Mouse (Mus musculus): ENCODE measurements around the gene Gm27027.

The Gm27027 gene

DNA sequence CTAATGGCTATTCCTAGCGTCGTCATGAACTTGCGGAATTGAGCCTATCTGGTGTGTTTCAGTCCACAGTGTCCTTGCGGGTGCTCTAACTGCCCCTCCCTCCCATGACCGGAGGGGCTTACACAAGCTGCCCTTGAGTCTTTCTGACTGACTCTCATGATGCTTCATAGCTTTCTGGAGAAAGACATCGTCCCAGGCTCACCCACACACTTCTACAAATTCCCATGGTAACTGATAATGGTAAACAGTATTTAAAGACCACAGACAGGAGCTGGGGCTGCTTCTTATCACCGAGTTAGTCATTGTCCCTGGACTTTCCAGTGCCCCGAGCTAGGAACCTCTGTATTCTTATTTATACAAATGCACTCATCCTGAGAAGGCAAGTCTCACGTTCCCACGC, 67.3 kb downstream of the Gm27027 start:
- DNase-seq (ENCODE audit: low read depth, low spot score): no peak

DNA sequence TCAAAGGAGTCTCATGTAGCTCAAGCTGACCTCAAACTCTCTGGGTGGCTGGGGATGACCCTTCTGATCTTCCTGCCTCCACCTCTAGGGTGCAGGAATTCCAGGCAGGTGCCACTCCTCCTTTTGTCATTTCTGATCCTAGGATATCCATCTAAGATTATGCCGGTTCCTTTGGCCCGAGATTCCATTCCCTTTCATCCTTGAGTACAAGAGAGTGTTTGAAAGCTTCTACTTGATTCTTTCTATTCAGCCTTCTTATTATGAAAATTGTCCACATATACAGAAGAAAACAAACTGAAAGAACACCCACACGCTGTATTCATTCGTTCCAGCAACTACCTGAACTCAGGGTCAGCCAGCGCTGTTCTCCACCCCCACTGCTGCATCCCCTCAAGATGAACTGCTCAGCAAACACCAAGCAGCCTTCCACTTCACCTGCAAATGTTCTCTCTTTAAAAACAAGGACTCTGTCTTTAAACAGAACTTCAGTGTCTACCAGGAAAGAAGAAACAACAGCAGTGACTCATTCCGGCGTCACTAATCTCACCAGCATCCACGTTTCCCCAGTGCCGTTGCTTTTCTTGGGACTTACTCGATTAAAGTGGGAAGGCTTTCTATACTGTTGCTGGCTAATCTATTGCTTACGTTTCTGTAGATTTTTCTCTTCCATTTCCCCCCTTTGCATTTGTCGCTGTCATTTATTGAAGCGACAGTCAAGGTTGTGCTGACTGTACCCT, 68.3 kb downstream of the Gm27027 start:
- DNase-seq (ENCODE audit: low read depth, low spot score): no peak

DNA sequence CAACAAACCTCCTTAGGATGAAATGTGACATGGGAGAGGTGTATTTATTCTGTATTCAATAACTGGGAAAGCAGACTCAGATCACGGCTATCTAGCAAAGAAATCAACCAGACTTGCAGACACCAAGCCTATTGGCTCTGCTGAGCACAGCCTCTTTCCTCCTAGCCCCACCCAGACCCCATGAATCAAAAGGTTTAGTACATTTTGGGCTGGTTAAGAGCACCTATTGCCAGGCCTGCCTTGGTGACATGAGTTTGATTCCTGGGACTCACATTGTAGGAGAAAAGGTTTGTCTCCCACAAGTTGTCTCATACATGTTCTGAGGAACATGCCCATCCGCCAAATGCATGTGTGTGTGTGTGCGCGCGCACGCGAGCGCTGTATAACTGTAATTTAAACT, 70.0 kb downstream of the Gm27027 start:
- DNase-seq (ENCODE audit: low read depth, low spot score): no peak

DNA sequence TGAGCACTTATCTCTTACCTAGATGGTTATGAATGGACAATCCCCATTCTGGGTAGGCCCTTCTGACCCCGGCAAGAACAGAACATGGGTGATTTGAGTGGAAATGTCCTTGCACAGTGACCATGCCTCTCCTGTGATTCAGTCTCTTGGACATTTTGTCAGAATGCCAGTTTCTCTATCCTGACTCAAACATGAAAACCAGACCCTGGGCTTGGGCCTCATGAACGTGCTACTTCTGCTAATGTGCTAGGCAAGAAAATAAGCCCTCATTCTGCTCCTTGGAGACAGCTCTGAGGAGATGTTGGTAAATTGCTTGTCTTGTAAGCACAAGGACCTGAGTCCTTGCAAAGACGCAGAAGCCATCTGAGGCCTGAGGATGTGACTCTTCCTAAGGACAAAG, 77.1 kb downstream of the Gm27027 start:
- DNase-seq (ENCODE audit: low read depth, low spot score): no peak

DNA sequence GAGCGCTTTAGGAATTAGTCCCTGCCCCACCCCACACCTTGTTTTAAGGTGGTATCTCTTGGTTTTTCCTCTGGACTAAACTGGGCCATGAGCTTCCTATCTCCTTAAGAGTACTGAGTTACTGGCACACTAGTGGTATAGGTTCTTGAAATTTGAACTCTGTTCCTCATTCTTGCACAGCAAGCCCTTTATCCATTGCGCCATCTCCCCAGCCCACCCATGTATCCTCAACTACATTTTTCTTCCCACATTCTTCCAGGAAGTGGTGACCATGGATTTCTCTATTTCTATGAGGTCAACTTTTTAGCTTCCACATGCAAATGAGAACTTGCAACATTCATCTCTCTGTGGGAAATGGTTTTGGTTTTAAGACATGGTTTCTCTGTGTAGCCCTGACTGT, 82.6 kb downstream of the Gm27027 start:
- no peak for DNase-seq (ENCODE audit: low read depth, low spot score)

DNA sequence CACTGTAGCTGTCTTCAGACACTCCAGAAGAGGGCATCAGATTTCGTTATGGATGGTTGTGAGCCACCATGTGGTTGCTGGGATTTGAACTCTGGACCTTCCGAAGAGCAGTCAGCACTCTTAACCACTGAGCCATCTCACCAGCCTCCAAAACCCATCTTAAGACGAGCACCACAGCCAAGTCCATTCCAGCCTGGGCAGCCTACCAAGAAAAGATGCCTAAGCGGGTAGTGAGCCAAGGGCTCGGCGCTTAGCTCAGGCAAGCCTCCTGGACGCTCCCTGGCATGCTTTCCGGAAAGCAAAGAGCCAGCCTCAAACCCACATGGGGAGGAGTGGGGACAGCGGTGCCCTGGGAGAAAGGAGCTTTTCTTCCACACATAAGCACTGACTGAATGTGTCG, 84.2 kb downstream of the Gm27027 start:
- DNase-seq (ENCODE audit: low read depth, low spot score): no peak

DNA sequence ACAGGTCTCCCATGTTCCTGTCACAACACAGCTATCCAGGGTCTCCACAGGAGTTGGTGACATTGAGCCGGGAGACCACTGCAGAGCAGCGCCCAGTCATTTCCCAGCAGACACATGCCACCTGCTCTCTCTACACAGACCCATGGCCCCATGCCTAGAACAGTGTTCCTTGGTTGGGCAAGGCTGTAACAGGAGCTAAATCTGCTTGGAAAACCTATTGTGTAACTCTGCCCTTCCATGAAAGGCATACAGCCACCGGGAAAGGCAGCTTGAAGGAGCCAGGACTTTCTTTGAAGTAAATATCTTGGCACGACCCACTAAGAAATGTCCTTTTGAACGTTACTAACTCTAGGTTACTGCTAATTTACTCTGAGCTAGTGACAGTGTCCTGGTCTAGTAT, 86.4 kb downstream of the Gm27027 start:
- DNase-seq (ENCODE audit: low read depth, low spot score): no peak

DNA sequence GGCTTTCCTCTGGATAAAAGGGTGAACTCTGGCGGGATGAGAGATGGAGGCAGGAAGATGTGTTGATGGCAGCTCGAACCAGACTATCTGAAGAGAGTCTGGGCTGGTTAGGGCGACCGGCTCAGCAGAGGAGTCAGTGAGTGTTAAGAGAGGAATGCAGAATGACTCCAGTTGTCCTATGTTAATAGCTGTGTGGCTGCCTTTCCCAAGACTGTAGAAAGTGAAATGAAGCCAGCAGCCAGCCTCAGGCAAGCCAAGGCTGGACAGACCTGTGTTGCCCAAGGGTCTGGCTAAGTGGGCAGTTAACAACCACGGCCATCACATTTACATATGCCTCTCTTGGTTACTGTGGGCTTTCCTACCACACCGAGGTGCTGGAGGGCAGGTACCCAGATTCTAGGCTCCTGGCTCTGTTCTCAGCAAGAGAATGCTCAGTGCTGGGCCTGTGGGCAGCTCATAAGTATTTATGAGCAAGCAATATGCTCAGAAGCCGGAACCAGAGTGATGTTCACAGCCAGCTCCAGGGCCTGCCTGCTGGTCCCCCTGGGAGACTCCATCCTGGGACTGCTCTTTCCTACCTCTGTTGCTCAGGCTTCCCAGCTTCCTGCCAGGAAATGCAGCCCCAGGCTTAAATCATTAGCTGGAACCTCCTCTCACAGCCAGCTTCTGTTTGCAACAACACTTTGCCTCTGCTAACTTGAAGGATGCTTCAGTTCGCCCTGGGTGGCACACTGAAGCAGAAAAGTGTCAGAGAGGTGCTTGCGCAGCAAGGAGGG, 88.4 kb downstream of the Gm27027 start:
- DNase-seq (ENCODE audit: low read depth, low spot score): no peak

All from brain, embryonic 18.5 days (tissue).